Mouse (Mus musculus) gastrocnemius, postnatal 25 days (tissue): ENCODE measurements around the gene Apoe. TPM values are rescaled to one million over a fixed set of nuclear protein-coding genes. Genes with fewer than 3 reads are reported as not detected.

Experiments
- DNase-seq: peaks from one replicate; pipeline ENCODE4 v3.0.0; 2022
- total RNA-seq, 2 experiments: library from RNA; stranded (reverse); gene quantifications; 1 replicate in 1 of 2; 2 replicates in 1 of 2; pipeline ENCODE4 v1.2.3; 2021

Gene Apoe
- total RNA-seq, 2 experiments from 2014 or later: 53.5 to 108 TPM

- DNase-seq: no peak
These were observed 17.2 kb upstream of the Apoe start for GRCm38 (mm10) chr7:19716055-19716682.

GRCm38 (mm10) chr7:19715239-19716054, 16.5 kb upstream of the Apoe start, which contains the start of gene Tomm40:
Gene Tomm40, minus strand, starts transcription at chr7:19715438.
- DNase-seq: peak; percentile 100

DNA sequence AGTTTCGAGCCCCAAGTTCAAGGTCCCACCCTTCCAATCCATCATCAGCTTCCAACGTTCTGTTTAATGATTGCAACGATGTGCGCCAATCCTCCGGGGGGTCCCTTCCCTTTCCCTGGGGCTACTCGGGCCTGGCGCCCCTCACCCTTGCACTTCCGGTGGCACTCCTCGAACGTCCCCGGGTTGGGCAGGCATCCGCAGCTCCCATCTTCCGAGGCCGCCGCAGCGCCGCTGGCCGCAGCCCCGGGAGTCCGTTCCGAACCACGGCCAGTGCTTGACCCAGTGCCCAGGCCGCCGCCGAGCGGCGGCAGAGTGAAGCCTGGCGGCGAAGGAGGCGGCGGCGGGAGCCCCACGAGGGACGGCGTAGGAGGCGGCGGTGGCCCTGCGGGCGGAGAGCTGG, 15.8 kb upstream of the Apoe start:
- DNase-seq: no peak

- no peak for DNase-seq
These were observed 14.6 kb upstream of the Apoe start for GRCm38 (mm10) chr7:19713598-19713997.

DNA sequence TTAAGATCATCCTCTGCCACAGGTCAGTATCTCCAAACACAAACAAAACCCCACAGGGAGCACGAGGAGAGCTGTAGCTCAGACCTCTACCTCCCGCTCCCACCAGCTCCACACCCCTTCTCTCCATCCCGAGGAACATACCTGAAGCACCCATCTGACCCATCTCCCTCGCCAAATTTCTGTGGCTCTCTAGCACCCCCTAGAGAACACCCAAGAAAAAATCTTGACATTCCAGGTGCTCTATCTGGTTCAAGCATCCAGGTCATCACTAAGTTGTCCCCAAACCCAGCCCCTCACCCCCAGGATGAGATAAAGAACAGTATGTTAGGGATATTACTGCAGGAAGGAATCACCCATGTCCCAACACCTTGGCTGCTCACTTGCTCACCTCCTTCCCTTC, 14.2 kb upstream of the Apoe start:
- DNase-seq: no peak

GRCm38 (mm10) chr7:19712414-19712813, 13.4 kb upstream of the Apoe start:
- no peak for DNase-seq

DNA sequence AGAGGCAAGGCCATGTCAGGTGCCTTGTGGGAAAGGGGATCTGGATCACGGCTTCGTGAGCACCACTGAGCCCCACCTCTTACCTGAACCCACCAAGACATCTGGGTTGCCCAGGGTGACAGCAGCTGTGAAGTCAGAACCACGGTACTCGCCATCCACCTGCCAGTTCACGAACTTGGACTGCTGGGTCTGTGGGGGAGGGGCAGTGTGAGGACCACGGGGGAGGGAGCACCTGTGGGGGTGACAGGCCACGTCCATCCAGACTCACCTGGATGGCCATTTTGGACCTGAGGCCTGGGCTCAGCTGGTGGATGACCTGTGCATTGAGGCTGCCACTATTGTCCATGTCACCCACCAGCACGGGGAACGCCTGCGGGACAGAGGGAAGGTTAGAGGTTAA, 11.7 kb upstream of the Apoe start:
- DNase-seq: no peak

- no peak for DNase-seq
These were observed 6.3 kb upstream of the Apoe start for GRCm38 (mm10) chr7:19705271-19705670.

DNA sequence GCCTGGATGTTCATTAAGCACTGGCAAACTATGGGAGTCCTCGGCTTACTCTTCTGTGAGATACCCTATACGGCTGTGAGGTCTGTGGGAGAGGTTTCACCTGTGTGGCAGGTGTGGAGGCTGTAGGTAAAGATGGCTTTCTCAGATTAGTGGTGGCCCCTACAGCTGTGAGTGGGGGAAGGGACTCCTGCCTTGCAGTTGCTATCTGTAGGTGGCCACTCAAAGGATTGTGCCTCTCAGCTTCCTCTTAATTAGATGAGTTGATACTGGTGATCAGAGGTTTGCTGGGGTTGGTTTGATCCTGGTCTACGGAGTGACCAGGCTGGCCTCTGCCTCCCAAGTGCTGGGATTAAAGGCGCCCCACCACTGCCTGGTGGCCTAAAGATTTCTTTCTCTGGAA, 5.5 kb upstream of the Apoe start:
- no peak for DNase-seq

- DNase-seq: no peak
These were observed 4.0 kb upstream of the Apoe start for GRCm38 (mm10) chr7:19702859-19703555.

DNA sequence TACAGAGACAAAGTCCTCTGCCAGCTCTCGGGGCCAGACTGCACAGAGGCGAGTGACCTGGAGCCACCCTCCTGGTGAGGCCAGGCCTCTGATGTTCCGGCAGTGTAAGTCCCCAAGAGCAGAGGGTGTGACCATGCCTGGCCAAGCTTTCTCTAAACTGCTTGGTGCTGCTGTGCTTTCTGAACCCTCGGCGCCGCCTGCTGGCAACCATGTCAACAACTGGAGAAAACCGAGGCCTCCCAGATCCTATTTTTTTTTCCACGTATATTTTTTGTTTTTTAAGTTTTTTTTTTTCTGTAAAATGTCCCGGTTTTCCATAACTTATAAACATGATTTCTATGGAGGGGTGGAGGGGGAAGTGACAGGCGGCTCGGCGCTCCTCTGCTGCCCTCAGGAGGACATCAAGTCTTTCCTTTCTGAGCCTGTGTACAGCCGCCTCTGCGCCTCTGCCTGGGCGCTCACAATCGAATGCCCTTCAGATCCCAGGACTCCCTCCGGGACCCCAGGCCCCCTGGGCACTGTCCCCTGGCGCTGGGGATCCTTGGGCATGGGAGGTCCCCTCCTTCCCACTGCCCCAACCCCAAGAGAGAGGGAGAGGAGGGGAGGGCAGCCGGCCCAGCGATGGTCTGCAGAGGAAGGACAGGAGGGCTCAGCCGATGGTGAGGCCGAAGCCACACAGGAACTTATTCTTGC, 2.2 kb upstream of the Apoe start:
- DNase-seq: peak; percentile 67

DNA sequence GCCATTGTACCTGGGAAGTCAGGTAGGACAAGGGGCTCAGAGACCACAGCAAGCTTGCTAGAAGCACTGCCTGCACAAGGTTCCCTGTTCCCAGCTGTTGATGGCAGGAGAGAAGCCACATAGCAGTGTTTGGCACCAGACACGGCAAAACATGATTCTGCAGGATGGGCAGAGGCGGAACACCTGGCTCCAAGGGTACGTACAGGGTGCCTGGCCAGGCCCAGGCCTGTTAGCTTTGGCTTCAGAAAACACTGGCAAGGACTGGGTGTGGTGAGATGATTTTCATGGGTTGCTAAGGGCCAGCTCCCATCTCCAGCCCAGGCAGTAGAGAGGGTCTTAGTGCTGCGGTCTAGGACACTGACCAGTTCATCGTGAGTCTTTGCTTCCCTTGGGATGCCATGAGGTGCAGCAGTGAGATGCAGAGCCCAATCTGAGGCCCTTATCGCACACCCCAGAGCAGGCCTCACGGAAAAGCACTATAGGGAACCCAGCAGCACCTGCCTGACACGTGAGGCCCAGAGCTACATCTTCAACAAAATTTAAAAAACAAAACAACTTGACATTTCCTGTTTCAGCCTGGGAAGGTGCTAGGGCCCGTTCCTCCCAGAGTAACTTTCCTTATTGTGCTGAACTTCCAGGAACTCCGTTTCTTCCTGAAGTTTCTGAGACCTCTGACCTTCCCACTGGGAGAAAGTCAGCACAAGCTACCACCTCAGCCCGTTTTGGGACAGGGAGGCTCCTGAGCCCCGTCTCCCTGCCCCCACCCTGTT, 1.5 kb upstream of the Apoe start:
- DNase-seq: no peak

GRCm38 (mm10) chr7:19699827-19700148, 800 bp upstream of the Apoe start:
- DNase-seq: no peak

- no peak for DNase-seq
These were observed 760 bp downstream of the Apoe start for GRCm38 (mm10) chr7:19697949-19698906.

DNA sequence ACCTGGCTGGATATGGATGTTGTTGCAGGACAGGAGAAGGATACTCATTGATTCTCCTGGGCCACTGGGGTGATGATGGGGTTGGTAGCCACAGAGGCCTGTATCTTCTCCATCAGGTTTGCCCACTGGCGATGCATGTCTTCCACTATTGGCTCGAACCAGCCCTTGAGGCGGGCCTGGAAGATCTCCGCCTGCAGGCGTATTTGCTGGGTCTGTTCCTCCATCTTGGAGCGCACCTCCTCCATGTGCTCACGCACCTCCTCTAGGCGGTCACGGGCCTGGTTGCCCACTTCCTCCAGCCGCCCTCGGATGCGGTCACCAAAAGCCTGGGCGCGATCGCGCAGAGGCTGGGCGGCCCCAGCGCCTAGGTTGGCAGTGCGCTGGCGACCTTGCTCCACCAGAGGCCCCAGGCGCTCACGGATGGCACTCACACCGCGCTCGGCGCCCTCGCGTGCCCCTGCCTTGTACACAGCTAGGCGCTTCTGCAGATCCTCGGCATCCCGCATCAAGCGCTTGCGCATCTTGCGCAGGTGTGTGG, 2.6 kb downstream of the Apoe start:
- DNase-seq: no peak

DNA sequence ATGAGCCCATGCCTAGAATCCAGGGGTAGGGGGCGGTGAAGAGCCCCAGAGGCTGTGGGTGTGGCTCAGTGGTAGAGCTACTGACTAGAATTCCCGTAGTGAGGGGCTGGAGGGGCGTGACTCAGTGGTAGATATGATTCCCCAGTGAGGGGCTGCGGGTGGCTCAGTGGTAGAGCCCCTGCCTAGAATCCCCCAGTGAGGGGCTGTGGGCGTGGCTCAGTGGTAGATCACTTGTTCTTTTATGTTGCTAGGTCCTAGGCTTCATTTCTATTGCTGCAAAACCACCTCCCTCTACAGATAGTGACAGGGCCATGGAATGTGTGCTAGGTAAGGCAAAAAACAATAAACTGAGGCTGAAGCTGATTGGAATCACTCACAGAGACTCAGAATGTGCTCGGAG, 3.1 kb downstream of the Apoe start:
- DNase-seq: no peak

DNA sequence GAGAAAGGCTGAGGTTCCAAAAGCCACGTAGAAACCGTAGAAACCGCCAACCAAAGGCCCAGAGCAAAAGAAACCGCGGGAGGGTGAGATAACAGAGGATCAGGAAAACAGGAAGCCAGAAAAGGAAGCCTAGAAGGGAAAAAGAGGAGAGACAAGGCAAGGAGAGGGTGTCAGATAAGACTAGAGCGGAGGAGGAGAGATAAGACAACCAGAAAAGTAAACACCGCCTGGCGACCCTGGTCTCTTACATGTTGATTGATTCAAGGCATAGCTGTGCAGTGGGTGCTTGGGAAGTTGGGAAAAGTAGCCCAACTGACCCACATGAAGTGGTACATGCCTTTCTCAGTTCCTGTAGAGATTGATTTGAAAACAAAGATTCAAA, 3.8 kb downstream of the Apoe start:
- no peak for DNase-seq

- DNase-seq: no peak
These were observed 4.4 kb downstream of the Apoe start for GRCm38 (mm10) chr7:19694336-19695212.

GRCm38 (mm10) chr7:19693421-19693820, 5.6 kb downstream of the Apoe start:
- DNase-seq: peak; percentile 56
